ENCODE assay signal across 27 mouse cellular contexts in genomic region chr13:42544536-42545094, GRCm38 (mm10).
A peak's percentile ranks its signal among the peaks of the same experiment; 100 is the strongest.
DNase-seq lines count a peak whose midpoint lies in the region; ATAC-seq lines count a peak whose summit lies in the region.
"Had no signal": no experiment of that assay in that cellular context is flagged by ENCODE, and none has a peak within 500 bp of the region (broad histone marks: within the 10 kb centered on the region; RNA-seq: fewer than 3 reads in every experiment).

No protein-coding gene starts in this region.

- no peak overlapping the region for H3K4me2 ChIP-seq in heart, embryonic 15.5 days
- no peak overlapping the region for H3K4me2 ChIP-seq in heart, embryonic 11.5 days
- no peak overlapping the region for H3K4me2 ChIP-seq in kidney, embryonic 15.5 days
- H3K4me2 ChIP-seq: heart, embryonic 12.5 days; hindbrain, embryonic 15.5 days; limb, embryonic 15.5 days; lung, embryonic 15.5 days; stomach, embryonic 15.5 days had no signal

- peaks cover 15% of the 10 kb centered on the region for H3K4me1 ChIP-seq in heart, embryonic 15.5 days (replicated peaks)
- H3K4me1 ChIP-seq in heart, embryonic 11.5 days (ENCODE audit: control insufficient read depth, insufficient read depth, low read length), result peaks cover 4% of the 10 kb centered on the region; the same call in 1 of the 2 replicates
- peaks cover 12% of the 10 kb centered on the region for H3K4me1 ChIP-seq in kidney, embryonic 15.5 days
- H3K4me1 ChIP-seq: forebrain, embryonic 10.5 days; hindbrain, embryonic 15.5 days; stomach, embryonic 15.5 days had no signal

- no peak overlapping the region for H3K27ac ChIP-seq in heart, embryonic 15.5 days
- H3K27ac ChIP-seq in heart, embryonic 11.5 days (ENCODE audit: low read depth, low read length), result no peak overlapping the region
- H3K27ac ChIP-seq in kidney, embryonic 15.5 days, result no peak overlapping the region
- H3K27ac ChIP-seq: forebrain, embryonic 10.5 days; hindbrain, embryonic 15.5 days; limb, embryonic 15.5 days; liver, embryonic 14.5 days; lung, embryonic 15.5 days; stomach, embryonic 15.5 days had no signal

- peak; percentile 53; the same call in 1 of the 2 replicates for ATAC-seq in heart, embryonic 15.5 days (replicated peaks; ENCODE audit: insufficient number of reproducible peaks, insufficient read depth, low FRiP score, low read depth)
- ATAC-seq in heart, embryonic 11.5 days (replicated peaks; ENCODE audit: insufficient number of reproducible peaks, low FRiP score, low TSS enrichment), result no peak
- ATAC-seq in kidney, embryonic 15.5 days (replicated peaks; ENCODE audit: low FRiP score), result 0 out of 2 replicates have a peak, but pooled peaks have one; percentile 46
- ATAC-seq: forebrain, postnatal 0 days; midbrain, embryonic 16.5 days; Patski had no signal

- H3K9ac ChIP-seq in heart, embryonic 15.5 days, result no peak overlapping the region
- no peak overlapping the region for H3K9ac ChIP-seq in heart, embryonic 11.5 days (ENCODE audit: low read depth, low read length)
- no peak overlapping the region for H3K9ac ChIP-seq in kidney, embryonic 15.5 days
- H3K9ac ChIP-seq: forebrain, postnatal 0 days; heart, embryonic 12.5 days; hindbrain, embryonic 15.5 days; limb, embryonic 15.5 days; liver, embryonic 14.5 days; lung, embryonic 15.5 days; stomach, embryonic 15.5 days had no signal

- H3K27me3 ChIP-seq in heart, embryonic 15.5 days, result no peaks in the 10 kb centered on the region
- no peaks in the 10 kb centered on the region for H3K27me3 ChIP-seq in heart, embryonic 11.5 days (ENCODE audit: control insufficient read depth, insufficient read depth, low read length)
- H3K27me3 ChIP-seq in kidney, embryonic 15.5 days, result no peaks in the 10 kb centered on the region
- H3K27me3 ChIP-seq: heart, embryonic 12.5 days; hindbrain, embryonic 15.5 days; limb, embryonic 15.5 days; lung, embryonic 15.5 days; Patski; stomach, embryonic 15.5 days had no signal

- H3K36me3 ChIP-seq in heart, embryonic 15.5 days, result 0 out of 2 replicates have a peak, but pooled peaks cover 3% of the 10 kb centered on the region
- no peaks in the 10 kb centered on the region for H3K36me3 ChIP-seq in heart, embryonic 11.5 days (ENCODE audit: control insufficient read depth, insufficient read depth, low read length)
- no peaks in the 10 kb centered on the region for H3K36me3 ChIP-seq in kidney, embryonic 15.5 days
- H3K36me3 ChIP-seq: forebrain, embryonic 10.5 days; heart, embryonic 12.5 days; hindbrain, embryonic 15.5 days; limb, embryonic 15.5 days; lung, embryonic 15.5 days; stomach, embryonic 15.5 days had no signal

- intact Hi-C loops in gastrocnemius, postnatal 36 days (cut with DNase I), result no loop called here

- WGBS in heart, embryonic 15.5 days, result 56% methylated on average over 4 of the region's 4 CpGs
- WGBS in heart, embryonic 11.5 days (ENCODE audit: insufficient replicate concordance), result 64% methylated on average over 4 of the region's 4 CpGs
- WGBS in kidney, embryonic 15.5 days, result 22% methylated on average over 4 of the region's 4 CpGs

- H3K9me3 ChIP-seq in heart, embryonic 15.5 days (replicated peaks), result 0 out of 2 replicates have a peak, but pooled peaks cover 5% of the 10 kb centered on the region
- H3K9me3 ChIP-seq in heart, embryonic 11.5 days (replicated peaks; ENCODE audit: control insufficient read depth, low read length), result peaks cover 6% of the 10 kb centered on the region; the same call in 1 of the 2 replicates
- 0 out of 2 replicates have a peak, but pooled peaks cover 5% of the 10 kb centered on the region for H3K9me3 ChIP-seq in kidney, embryonic 15.5 days (replicated peaks)
- H3K9me3 ChIP-seq: hindbrain, embryonic 15.5 days; limb, embryonic 15.5 days; lung, embryonic 15.5 days; stomach, embryonic 15.5 days had no signal

- peak; percentile 6 for DNase-seq in kidney, adult 18-20 months
- DNase-seq in kidney, postnatal 36 days, result peak; percentile 39 to 53
- DNase-seq in spleen, postnatal 14 days (ENCODE audit: low spot score in 2 of 2), result no peak
- no peak for DNase-seq in gastrocnemius, adult 8-10 months (ENCODE audit: low spot score in 2 of 2)
- no peak for DNase-seq in gastrocnemius, postnatal 36 days
- DNase-seq: adrenal gland, adult 2 months; cerebellum, adult 18-20 months; cerebellum, postnatal 36 days; forebrain, postnatal 0 days; heart, postnatal 4 days; left cerebral cortex, postnatal 4 days; lung, postnatal 4 days; right cerebral cortex, postnatal 4 days; thymus, postnatal 25 days had no signal

- no peak overlapping the region for H3K4me3 ChIP-seq in heart, embryonic 15.5 days
- no peak overlapping the region for H3K4me3 ChIP-seq in heart, embryonic 11.5 days (ENCODE audit: low read depth, low read length)
- no peak overlapping the region for H3K4me3 ChIP-seq in kidney, embryonic 15.5 days (replicated peaks)
- H3K4me3 ChIP-seq: forebrain, embryonic 10.5 days; heart, embryonic 12.5 days; hindbrain, embryonic 15.5 days; limb, embryonic 15.5 days; lung, embryonic 15.5 days; myocyte; stomach, embryonic 15.5 days had no signal

Comparison
In these comparisons a context has a peak if more than half of its experiments do, and no peak if none do; other contexts are left out.
1. DNase-seq: peak in kidney, adult 18-20 months (single experiment) and kidney, postnatal 36 days (2 of 2); none in spleen, postnatal 14 days (0 of 2), gastrocnemius, adult 8-10 months (0 of 2) and gastrocnemius, postnatal 36 days (0 of 2).